In genomic region chr14:21268229-21268628, GRCm38 (mm10) we compare ENCODE assay signal across 29 mouse cellular contexts.
DNase-seq lines count a peak whose midpoint lies in the region; ATAC-seq and TF ChIP-seq lines count a peak whose summit lies in the region.
"Had no signal": no experiment of that assay in that cellular context is flagged by ENCODE, and none has a peak within 500 bp of the region (broad histone marks: within the 10 kb centered on the region; RNA-seq: fewer than 3 reads in every experiment).

No protein-coding gene starts in this region.

- H3K36me3 ChIP-seq in forebrain, embryonic 10.5 days (replicated peaks), result no peaks in the 10 kb centered on the region
- no peaks in the 10 kb centered on the region for H3K36me3 ChIP-seq in forebrain, postnatal 0 days (ENCODE audit: insufficient read depth)
- no peaks in the 10 kb centered on the region for H3K36me3 ChIP-seq in megakaryocyte, embryonic 14.5 days (replicated peaks; ENCODE audit: low read length)
- H3K36me3 ChIP-seq: embryonic facial prominence, embryonic 12.5 days; heart, embryonic 12.5 days; hindbrain, embryonic 13.5 days; kidney, embryonic 15.5 days; midbrain, embryonic 10.5 days; midbrain, embryonic 15.5 days had no signal

- H3K4me1 ChIP-seq in forebrain, embryonic 10.5 days, result peaks cover 19% of the 10 kb centered on the region
- H3K4me1 ChIP-seq in forebrain, postnatal 0 days (ENCODE audit: insufficient read depth), result no peaks in the 10 kb centered on the region
- H3K4me1 ChIP-seq in megakaryocyte, embryonic 14.5 days, result peaks cover 42% of the 10 kb centered on the region
- H3K4me1 ChIP-seq in bone marrow macrophage, adult 2 months (ENCODE audit: control insufficient read depth, insufficient read depth, low read length), result peaks cover 11% of the 10 kb centered on the region
- H3K4me1 ChIP-seq: embryonic facial prominence, embryonic 12.5 days had no signal

- no peaks in the 10 kb centered on the region for H3K27me3 ChIP-seq in forebrain, embryonic 10.5 days (ENCODE audit: poor library complexity, severe bottlenecking)
- no peaks in the 10 kb centered on the region for H3K27me3 ChIP-seq in forebrain, postnatal 0 days (ENCODE audit: insufficient read depth, low read length)
- H3K27me3 ChIP-seq in megakaryocyte, embryonic 14.5 days (replicated peaks), result no peaks in the 10 kb centered on the region
- H3K27me3 ChIP-seq: embryonic facial prominence, embryonic 12.5 days; heart, embryonic 12.5 days; hindbrain, embryonic 13.5 days; kidney, embryonic 15.5 days; midbrain, embryonic 15.5 days had no signal

- H3K27ac ChIP-seq in forebrain, embryonic 10.5 days, result 0 out of 2 replicates have a peak overlapping the region, but pooled peaks have one; percentile 0
- no peak overlapping the region for H3K27ac ChIP-seq in forebrain, postnatal 0 days (ENCODE audit: low read depth, low read length)
- H3K27ac ChIP-seq in bone marrow macrophage, adult 2 months (ENCODE audit: insufficient read depth, low read depth, low read length), result peak overlapping the region; percentile 81
- H3K27ac ChIP-seq: embryonic facial prominence, embryonic 12.5 days; heart, adult 2 months; hindbrain, embryonic 13.5 days; kidney, embryonic 15.5 days; midbrain, embryonic 10.5 days; midbrain, embryonic 15.5 days; stomach, postnatal 0 days had no signal

- no peaks in the 10 kb centered on the region for H3K9me3 ChIP-seq in forebrain, embryonic 10.5 days
- H3K9me3 ChIP-seq in forebrain, postnatal 0 days (ENCODE audit: low read length), result no peaks in the 10 kb centered on the region
- no peaks in the 10 kb centered on the region for H3K9me3 ChIP-seq in megakaryocyte, embryonic 14.5 days
- H3K9me3 ChIP-seq: embryonic facial prominence, embryonic 12.5 days; heart, embryonic 12.5 days; hindbrain, embryonic 13.5 days; kidney, embryonic 15.5 days; midbrain, embryonic 10.5 days; midbrain, embryonic 15.5 days had no signal

- H3K9ac ChIP-seq in forebrain, postnatal 0 days, result no peak overlapping the region
- H3K9ac ChIP-seq: embryonic facial prominence, embryonic 12.5 days; heart, embryonic 12.5 days; hindbrain, embryonic 13.5 days; kidney, embryonic 15.5 days; midbrain, embryonic 15.5 days had no signal

- no peak for TF ChIP-seq POLR2A in bone marrow macrophage, adult 2 months (IDR thresholded peaks at IDR 0.05; ENCODE audit: borderline replicate concordance, low read depth, low read length)

- intact Hi-C loops in left cerebral cortex, postnatal 4 days (cut with DNase I), result no loop called here

- WGBS in forebrain, embryonic 10.5 days, result 90% methylated on average over 8 of the region's 8 CpGs
- 90% methylated on average over 8 of the region's 8 CpGs for WGBS in forebrain, postnatal 0 days

- DNase-seq in forebrain, embryonic 10.5 days (ENCODE audit: extremely low spot score, low spot score), result no peak
- DNase-seq in forebrain, postnatal 0 days, result no peak
- DNase-seq in left cerebral cortex, postnatal 4 days, result no peak
- DNase-seq in thymus, postnatal 14 days, result no peak
- DNase-seq: adrenal gland, adult 2 months; B cell, adult 2 months; cerebellum, adult 8-10 months; cerebellum, postnatal 36 days; heart, adult 2 months; heart, postnatal 4 days; kidney, adult 18-20 months; kidney, postnatal 4 days; lung, adult 18-20 months; lung, postnatal 4 days; right cerebral cortex, adult 18-20 months; thymus, adult 18-20 months; thymus, postnatal 36 days had no signal

- no peak for TF ChIP-seq CTCF in forebrain, postnatal 0 days (IDR thresholded peaks at IDR 0.05; ENCODE audit: low read depth)
- no peak for TF ChIP-seq CTCF in bone marrow macrophage, adult 2 months (IDR thresholded peaks at IDR 0.05; ENCODE audit: low read depth, low read length)

- ATAC-seq in forebrain, postnatal 0 days, result no peak
- ATAC-seq in megakaryocyte, adult 5-6 weeks (ENCODE audit: poor library complexity, severe bottlenecking), result no peak
- ATAC-seq: forebrain, embryonic 16.5 days; lung, postnatal 0 days; midbrain, embryonic 15.5 days had no signal

- H3K4me3 ChIP-seq in forebrain, embryonic 10.5 days, result no peak overlapping the region
- H3K4me3 ChIP-seq in forebrain, postnatal 0 days (ENCODE audit: low read depth, low read length), result no peak overlapping the region
- H3K4me3 ChIP-seq in megakaryocyte, embryonic 14.5 days (replicated peaks), result peak overlapping the region; percentile 73
- no peak overlapping the region for H3K4me3 ChIP-seq in bone marrow macrophage, adult 2 months (ENCODE audit: insufficient read depth, low read length)
- H3K4me3 ChIP-seq: embryonic facial prominence, embryonic 12.5 days; heart, adult 2 months; heart, embryonic 12.5 days; hindbrain, embryonic 13.5 days; kidney, embryonic 15.5 days; midbrain, embryonic 10.5 days; midbrain, embryonic 15.5 days had no signal

- no peak overlapping the region for H3K4me2 ChIP-seq in forebrain, postnatal 0 days (ENCODE audit: low read depth)
- H3K4me2 ChIP-seq: embryonic facial prominence, embryonic 12.5 days; heart, embryonic 12.5 days; hindbrain, embryonic 13.5 days; kidney, embryonic 15.5 days; midbrain, embryonic 15.5 days had no signal
